Mouse (Mus musculus): ENCODE data around the gene Spaca9. TPM values are rescaled to one million over a fixed set of nuclear protein-coding genes. Genes with fewer than 3 reads are reported as not detected.

Gene Spaca9
- polyA plus RNA-seq, 3 experiments from 2014 or later = 1.1 TPM; not detected in 2

DNA sequence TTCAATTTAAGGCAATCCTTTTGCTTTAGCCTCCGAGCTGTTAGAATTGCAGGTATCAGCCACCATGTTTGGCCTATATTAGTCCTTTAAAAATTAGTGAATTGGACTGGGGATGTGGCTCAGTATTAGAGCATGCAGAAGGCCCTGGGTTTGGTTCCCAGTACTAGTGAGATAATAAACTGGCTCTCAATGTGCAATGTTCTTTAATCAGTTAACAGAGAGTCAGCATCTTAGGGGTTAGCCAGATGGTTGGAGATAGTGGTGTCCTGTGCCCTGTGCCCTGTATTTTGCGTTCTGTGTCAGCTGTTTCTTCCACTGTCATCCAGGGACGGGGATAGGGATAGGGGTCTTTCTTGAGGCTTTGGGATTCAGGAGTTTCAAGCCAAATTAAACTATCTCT lies 36.6 kb downstream of the Spaca9 start:
- ATAC-seq = no peak

DNA sequence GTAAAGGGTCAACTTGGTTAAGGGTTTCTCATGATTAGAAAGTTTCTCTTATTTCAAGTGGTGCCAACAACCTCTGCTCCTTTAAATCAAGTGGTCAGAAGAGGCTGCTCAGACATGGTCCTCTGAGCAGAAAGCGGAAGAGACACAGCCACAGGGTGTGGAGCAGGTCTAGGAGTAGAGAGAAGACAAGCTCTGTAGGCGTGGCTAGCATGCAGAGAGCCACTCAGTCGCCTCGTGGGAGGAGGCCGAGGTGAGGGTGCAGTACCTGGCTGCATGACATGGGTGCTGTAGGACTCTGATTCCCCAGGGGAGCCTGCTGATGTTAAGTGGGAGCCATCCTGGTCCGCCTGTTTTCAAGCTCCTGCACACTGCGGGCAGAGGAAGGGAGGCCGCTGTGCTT lies 43.3 kb downstream of the Spaca9 start:
- ATAC-seq = no peak

- no peak for ATAC-seq
Measured at GRCm38 (mm10) chr2:28654295-28654694, 45.2 kb downstream of the Spaca9 start.

- no peak for ATAC-seq
Measured at GRCm38 (mm10) chr2:28653351-28653750, 46.2 kb downstream of the Spaca9 start.

GRCm38 (mm10) chr2:28650526-28650925 lies 49.0 kb downstream of the Spaca9 start:
- ATAC-seq = no peak

DNA sequence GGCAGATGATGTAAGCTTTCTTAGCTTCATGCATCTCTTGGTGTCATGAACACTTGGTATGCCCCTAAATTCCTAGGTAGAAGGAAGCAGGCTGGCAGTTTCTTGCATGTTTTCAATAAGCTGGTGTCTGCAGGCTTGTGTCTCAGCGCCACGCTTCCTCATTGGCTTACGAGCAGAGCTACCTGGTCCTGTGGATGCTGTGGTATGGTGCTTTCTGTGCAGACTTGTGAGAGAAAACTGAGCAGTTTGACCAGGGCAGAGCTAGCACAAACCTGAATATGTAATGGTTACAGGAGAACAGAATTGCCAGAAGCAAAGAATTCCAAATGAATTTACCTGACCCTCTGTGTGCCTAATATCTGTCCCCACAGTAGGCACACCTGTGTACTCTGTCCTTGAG lies 56.4 kb downstream of the Spaca9 start:
- no peak for ATAC-seq

Other genes with a start within 250 kb of the Spaca9 start
- under 1 TPM in 1 of 3 experiments, not detected in 2; 0.52 TPM for gene 1700007K13Rik, start 233.4 kb downstream of the Spaca9 start, polyA plus RNA-seq (2017; shearing (Covaris generic))
- 10 to 100 TPM; 17.7 to 22.1 (median 19.3) TPM for gene Mrps2, start 231.7 kb downstream of the Spaca9 start, polyA plus RNA-seq (2017; shearing (Covaris generic))
- not detected for gene Gbgt1, start 202.8 kb downstream of the Spaca9 start, polyA plus RNA-seq (2017; shearing (Covaris generic))
- gene Gm10134, start 193.6 kb downstream of the Spaca9 start, polyA plus RNA-seq (2017; shearing (Covaris generic)) = not detected
- gene Ralgds, start 186.6 kb downstream of the Spaca9 start, polyA plus RNA-seq (2017; shearing (Covaris generic)) = 1 to 10 TPM; 5.7 to 7.5 (median 5.9) TPM
- gene Cel, start 136.3 kb downstream of the Spaca9 start, polyA plus RNA-seq (2017; shearing (Covaris generic)) = not detected
- 10 to 100 TPM; 11.3 to 17.4 (median 16.2) TPM for gene Gtf3c5, start 116.0 kb downstream of the Spaca9 start, polyA plus RNA-seq (2017; shearing (Covaris generic))
- gene Gfi1b, start 77.7 kb downstream of the Spaca9 start, polyA plus RNA-seq (2017; shearing (Covaris generic)) = not detected
- 10 to 100 TPM; 11.8 to 24.1 (median 20.5) TPM for gene Tsc1, start 58.5 kb downstream of the Spaca9 start, polyA plus RNA-seq (2017; shearing (Covaris generic))
- gene Ak8, start 437 bp upstream of the Spaca9 start, polyA plus RNA-seq (2017; shearing (Covaris generic)) = not detected
- 1 to 10 TPM; 1.5 to 3.1 (median 1.9) TPM for gene Gtf3c4, start 140.6 kb upstream of the Spaca9 start, polyA plus RNA-seq (2017; shearing (Covaris generic))
- gene Ddx31, start 140.7 kb upstream of the Spaca9 start, polyA plus RNA-seq (2017; shearing (Covaris generic)) = 10 to 100 TPM; 11.2 to 17.9 (median 11.8) TPM
- not detected for gene Barhl1, start 216.9 kb upstream of the Spaca9 start, polyA plus RNA-seq (2017; shearing (Covaris generic))

Measured in inflammation-experienced regulatory T-cells, adult 6 months (primary cell).